ENCODE assay signal across 8 mouse cellular contexts in the genomic region with DNA sequence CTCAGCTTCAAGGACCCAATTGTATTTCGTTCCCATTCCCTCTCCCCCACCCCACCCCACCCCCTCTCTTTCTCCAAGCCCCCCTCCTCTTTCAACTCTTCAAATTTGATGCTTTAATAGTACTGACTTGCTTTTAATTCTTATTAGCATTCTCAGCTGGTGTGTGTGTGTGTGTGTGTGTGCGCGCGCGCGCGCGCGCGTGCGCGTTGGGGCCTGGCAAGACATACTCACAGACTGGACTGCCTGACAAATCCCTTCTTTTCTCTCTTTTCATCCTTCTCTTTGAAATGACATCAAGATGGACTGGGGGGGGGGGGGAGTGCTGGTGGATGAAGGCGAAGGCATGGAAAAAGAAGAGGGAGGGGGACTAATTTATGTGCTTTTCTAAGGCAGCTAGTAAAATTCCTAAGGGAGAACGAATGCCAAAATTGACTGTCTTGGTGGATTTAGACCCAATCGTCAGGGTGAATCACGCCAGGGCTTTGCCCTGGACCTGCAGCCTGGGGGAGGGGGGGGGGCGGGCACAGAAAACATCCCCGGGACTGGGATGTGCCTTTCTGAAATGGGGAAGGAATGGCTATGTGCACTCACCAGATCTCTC. TPM values are rescaled to one million over a fixed set of nuclear protein-coding genes. Genes with fewer than 3 reads are reported as not detected.
DNase-seq lines count a peak whose midpoint lies in the region; ATAC-seq and TF ChIP-seq lines count a peak whose summit lies in the region.

No protein-coding gene starts in this region.

- peak overlapping the region; percentile 76 for H3K4me3 ChIP-seq in E14TG2a.4 (replicated peaks; ENCODE audit: low read length)
- H3K4me3 ChIP-seq in embryonic facial prominence, embryonic 15.5 days (replicated peaks), result peak overlapping the region; percentile 41
- no peak overlapping the region for H3K4me3 ChIP-seq in midbrain, postnatal 0 days (ENCODE audit: low read depth, low read length)

- no peaks in the 10 kb centered on the region for H3K36me3 ChIP-seq in E14TG2a.4 (ENCODE audit: insufficient read depth, low read length)
- H3K36me3 ChIP-seq in embryonic facial prominence, embryonic 15.5 days, result no peaks in the 10 kb centered on the region
- H3K36me3 ChIP-seq in midbrain, postnatal 0 days (ENCODE audit: insufficient read depth, low read length), result no peaks in the 10 kb centered on the region

- WGBS in embryonic facial prominence, embryonic 15.5 days, result 2% methylated on average over 18 of the region's 18 CpGs
- WGBS in midbrain, postnatal 0 days, result 6% methylated on average over 18 of the region's 18 CpGs

- H3K4me1 ChIP-seq in E14TG2a.4 (replicated peaks; ENCODE audit: low read depth, low read length), result peaks cover 85% of the 10 kb centered on the region
- H3K4me1 ChIP-seq in embryonic facial prominence, embryonic 15.5 days, result peaks cover 95% of the 10 kb centered on the region
- H3K4me1 ChIP-seq in midbrain, postnatal 0 days (ENCODE audit: insufficient read depth, low read length), result peaks cover 68% of the 10 kb centered on the region

- ATAC-seq in embryonic facial prominence, embryonic 15.5 days (ENCODE audit: insufficient number of reproducible peaks, low FRiP score, low TSS enrichment, low read depth), result no peak
- no peak for ATAC-seq in midbrain, postnatal 0 days (ENCODE audit: low FRiP score)

- H3K9ac ChIP-seq in embryonic facial prominence, embryonic 15.5 days, result no peak overlapping the region
- H3K9ac ChIP-seq in midbrain, postnatal 0 days (replicated peaks; ENCODE audit: low read length, poor library complexity, severe bottlenecking), result peak overlapping the region; percentile 44; the same call in 1 of the 2 replicates

- H3K27ac ChIP-seq in embryonic facial prominence, embryonic 15.5 days (replicated peaks), result peak overlapping the region; percentile 99
- H3K27ac ChIP-seq in midbrain, postnatal 0 days (ENCODE audit: low read depth, low read length), result peak overlapping the region; percentile 95

- peak; percentile 74 for DNase-seq in embryo, embryonic 9.5 days (ENCODE audit: extremely low spot score)
- DNase-seq in embryo, embryonic 10 days (ENCODE audit: low spot score), result no peak
- DNase-seq in kidney, postnatal 25 days, result peak; percentile 48 to 68
- peak; percentile 74 for DNase-seq in midbrain, postnatal 0 days (ENCODE audit: low spot score)
- no peak for DNase-seq in layer of hippocampus, adult 9-11 months
- no peak for DNase-seq in frontal cortex, postnatal 25 days (ENCODE audit: low spot score in 2 of 2)

- H3K9me3 ChIP-seq in E14TG2a.4 (ENCODE audit: low read length), result no peaks in the 10 kb centered on the region
- no peaks in the 10 kb centered on the region for H3K9me3 ChIP-seq in embryonic facial prominence, embryonic 15.5 days (replicated peaks)
- no peaks in the 10 kb centered on the region for H3K9me3 ChIP-seq in midbrain, postnatal 0 days (ENCODE audit: low read length)

- TF ChIP-seq CTCF in E14TG2a.4 (conservative IDR thresholded peaks at IDR 0.05; ENCODE audit: low read length), result no peak
- TF ChIP-seq CTCF in midbrain, postnatal 0 days (IDR thresholded peaks at IDR 0.05), result no peak

- peak overlapping the region; percentile 76 for H3K4me2 ChIP-seq in embryonic facial prominence, embryonic 15.5 days (replicated peaks)
- peak overlapping the region; percentile 44 for H3K4me2 ChIP-seq in midbrain, postnatal 0 days (ENCODE audit: low read depth, low read length, poor library complexity, severe bottlenecking)

- no peaks in the 10 kb centered on the region for H3K27me3 ChIP-seq in E14TG2a.4 (ENCODE audit: insufficient read depth, low read length)
- no peaks in the 10 kb centered on the region for H3K27me3 ChIP-seq in embryonic facial prominence, embryonic 15.5 days
- H3K27me3 ChIP-seq in midbrain, postnatal 0 days (ENCODE audit: insufficient read depth, low read length), result no peaks in the 10 kb centered on the region

RNA-seq across cellular contexts. Expression of gene Irf2bpl, which starts 8.2 kb away (rescaled TPM):
- 45.2 and 50.6 TPM in 2 replicates for polyA plus RNA-seq in embryonic facial prominence, embryonic 15.5 days (2015; fragmentation: Nextera tagmentation; extraction: Ambion mirVana)
- total RNA-seq in midbrain, postnatal 0 days (2014; rRNA removed), result 171 and 191 TPM in 2 replicates
- polyA plus RNA-seq in midbrain, postnatal 0 days (2015; fragmentation: Nextera tagmentation; extraction: Ambion mirVana), result 74.2 and 86.2 TPM in 2 replicates

RNA-seq across cellular contexts. Expression of gene Cipc, which starts 54.0 kb away (rescaled TPM):
- 20.3 and 23.2 TPM in 2 replicates for polyA plus RNA-seq in embryonic facial prominence, embryonic 15.5 days (2015; fragmentation: Nextera tagmentation; extraction: Ambion mirVana)
- total RNA-seq in midbrain, postnatal 0 days (2014; rRNA removed), result 65.7 and 77.5 TPM in 2 replicates
- 34.6 and 37.6 TPM in 2 replicates for polyA plus RNA-seq in midbrain, postnatal 0 days (2015; fragmentation: Nextera tagmentation; extraction: Ambion mirVana)

Comparison
In these comparisons a context has a peak if more than half of its experiments do, and no peak if none do; other contexts are left out.
1. DNase-seq: peak in embryo, embryonic 9.5 days (single experiment), kidney, postnatal 25 days (2 of 2) and midbrain, postnatal 0 days (single experiment); none in embryo, embryonic 10 days (single experiment), layer of hippocampus, adult 9-11 months (single experiment) and frontal cortex, postnatal 25 days (0 of 2).